Mouse (Mus musculus) thymus, adult 2 months (tissue): Measurements from ENCODE around the gene Aco1. TPM values are rescaled to one million over a fixed set of nuclear protein-coding genes. Genes with fewer than 3 reads are reported as not detected.

Experiments
- DNase-seq: peaks from one replicate; pipeline ENCODE4 v3.0.0; 2021
- H3K27ac ChIP-seq: fragments of 200-500 bp; 2 replicates; pipeline ENCODE4 v1.5.1; 2012; ENCODE audit warnings: low read length, control low read depth; ENCODE audit not compliant: control insufficient read depth, insufficient read depth
- H3K27me3 ChIP-seq: fragments of 200-500 bp; 2 replicates; pipeline ENCODE4 v1.6.1; 2012; ENCODE audit warnings: mild to moderate bottlenecking, low read length, moderate library complexity, mixed read lengths; ENCODE audit not compliant: control insufficient read depth, insufficient read depth
- H3K36me3 ChIP-seq: fragments of 200-500 bp; 2 replicates; pipeline ENCODE4 v1.6.1; 2012; ENCODE audit warnings: mild to moderate bottlenecking, low read length, moderate library complexity; ENCODE audit not compliant: control insufficient read depth, insufficient read depth
- H3K4me1 ChIP-seq: fragments of 200-500 bp; replicated peaks from 2 replicates; pipeline ENCODE4 v1.6.1; 2012; ENCODE audit warnings: low read length; ENCODE audit not compliant: control insufficient read depth, insufficient read depth
- H3K4me3 ChIP-seq: fragments of 200-500 bp; 2 replicates; pipeline ENCODE4 v1.5.1; 2012; ENCODE audit warnings: mild to moderate bottlenecking, low read length, control low read depth, moderate library complexity; ENCODE audit not compliant: control insufficient read depth, insufficient read depth
- CTCF ChIP-seq: fragments of 200-500 bp; IDR thresholded peaks from 2 replicates; pipeline ENCODE4 v1.5.1; 2012; ENCODE audit warnings: mild to moderate bottlenecking, control low read depth, low read length, moderate library complexity, borderline replicate concordance; ENCODE audit not compliant: control insufficient read depth, poor library complexity, insufficient read depth; ENCODE audit errors: extremely low read depth
- POLR2A ChIP-seq: fragments of 200-500 bp; IDR thresholded peaks from 2 replicates; pipeline ENCODE4 v1.6.1; 2012; ENCODE audit warnings: mild to moderate bottlenecking, low read length, control low read depth, moderate library complexity; ENCODE audit not compliant: control insufficient read depth, poor library complexity, insufficient read depth; ENCODE audit errors: extremely low read depth
- WGBS: fragments of 180-500 bp; shearing (Covaris S2); methylation state at CpG from one replicate; pipeline ENCODE4 v1.1.7; 2018; 5-methylcytosine and 5-hydroxymethylcytosine counted together
- polyA plus RNA-seq: library from polyadenylated mRNA; depleted of rRNA; stranded (reverse); fragments of >200 nt; gene quantifications from 2 replicates; pipeline ENCODE4 v1.2.3, GENCODE M21; 2012

The Aco1 gene
- polyA plus RNA-seq, 1 experiment, result 28.2 TPM

DNA sequence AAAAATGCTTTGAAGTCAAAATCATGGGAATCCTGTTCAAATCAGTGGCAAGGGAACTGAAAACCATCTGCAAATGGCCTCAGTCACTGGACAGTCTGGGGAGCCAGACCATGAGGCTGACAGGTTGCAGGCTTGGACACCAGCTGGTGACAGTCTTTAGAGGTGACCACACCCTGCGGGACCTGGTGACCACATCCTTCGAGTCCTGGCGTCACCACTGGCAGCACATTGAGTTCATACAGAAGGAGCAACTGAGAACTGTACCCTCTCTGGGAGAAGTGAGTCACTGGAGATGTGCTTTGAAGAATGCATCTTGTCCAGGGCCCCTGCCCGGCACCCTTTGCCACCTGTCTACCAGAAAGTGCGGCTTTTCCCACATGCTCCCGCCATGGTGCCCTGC, 86.8 kb downstream of the Aco1 start:
- no peak for DNase-seq
- no peak overlapping the region for H3K4me3 ChIP-seq
- H3K27me3 ChIP-seq, result no peaks in the 10 kb centered on the region
- 91% methylated on average over 6 of the region's 6 CpGs for WGBS
- no peaks in the 10 kb centered on the region for H3K4me1 ChIP-seq
- no peak overlapping the region for H3K27ac ChIP-seq
- TF ChIP-seq CTCF, result no peak
- TF ChIP-seq POLR2A, result no peak
- H3K36me3 ChIP-seq, result peaks cover 16% of the 10 kb centered on the region

DNA sequence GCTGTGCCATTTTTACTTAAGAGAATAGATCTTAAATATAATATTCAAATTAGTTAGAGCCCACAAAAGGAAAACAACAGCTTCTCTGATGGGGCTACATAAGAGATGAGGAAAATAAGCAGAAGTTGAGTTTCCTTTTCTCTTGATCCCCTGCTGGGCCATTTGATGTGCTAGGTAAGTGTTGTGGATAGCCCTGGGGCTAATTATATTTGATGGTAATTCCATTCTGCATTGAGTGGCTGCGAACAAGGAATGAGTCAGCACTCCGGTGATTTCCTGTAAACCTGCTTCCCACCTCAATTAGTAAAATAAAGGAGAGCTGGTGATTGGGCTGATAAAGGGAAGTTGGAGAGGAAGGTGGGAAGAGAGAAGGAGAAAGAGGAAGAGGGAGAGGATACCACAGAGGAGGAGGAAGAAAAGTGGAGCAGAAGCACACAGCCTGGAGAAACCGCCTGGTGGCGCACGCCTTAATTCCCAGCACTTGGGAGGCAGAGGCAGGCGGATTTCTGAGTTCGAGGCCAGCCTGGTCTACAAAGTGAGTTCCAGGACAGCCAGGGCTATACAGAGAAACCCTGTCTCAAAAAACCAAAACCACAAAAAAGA, 90.3 kb downstream of the Aco1 start:
- TF ChIP-seq POLR2A (no peak), CTCF (no peak)
- no peak overlapping the region for H3K4me3 ChIP-seq
- WGBS, result 80% methylated on average over 7 of the region's 7 CpGs
- peaks cover 3% of the 10 kb centered on the region for H3K4me1 ChIP-seq
- DNase-seq, result no peak
- H3K27ac ChIP-seq, result no peak overlapping the region
- no peaks in the 10 kb centered on the region for H3K27me3 ChIP-seq
- H3K36me3 ChIP-seq, result no peaks in the 10 kb centered on the region; the same call in 1 of the 2 replicates

DNA sequence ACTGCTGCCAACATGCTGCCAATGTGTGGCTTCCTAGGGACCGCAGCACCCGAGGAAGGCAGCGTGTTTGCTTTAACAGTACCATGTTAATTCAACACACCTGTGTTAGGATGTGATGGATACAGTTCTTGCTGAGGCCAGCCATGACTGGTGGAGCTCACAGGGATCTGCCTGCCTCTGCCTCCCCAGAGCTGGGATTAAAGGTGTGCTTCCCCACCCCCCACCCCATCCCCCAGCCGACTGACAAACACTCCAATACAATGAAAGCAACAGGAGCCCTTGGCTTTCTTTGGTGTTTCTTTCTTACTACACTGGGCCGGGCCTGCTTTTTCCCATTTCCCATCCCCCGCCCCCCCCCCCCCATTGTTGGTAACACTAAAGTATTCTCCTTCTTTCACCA, 91.4 kb downstream of the Aco1 start:
- Histone ChIP-seq H3K27me3 (no peaks in the 10 kb centered on the region), H3K4me1 (peaks cover 10% of the 10 kb centered on the region), H3K4me3 (no peak overlapping the region), H3K36me3 (no peaks in the 10 kb centered on the region; the same call in 1 of the 2 replicates), H3K27ac (no peak overlapping the region)
- DNase-seq, result no peak
- no peak for TF ChIP-seq CTCF
- TF ChIP-seq POLR2A, result no peak
- 90% methylated on average over 6 of the region's 6 CpGs for WGBS

DNA sequence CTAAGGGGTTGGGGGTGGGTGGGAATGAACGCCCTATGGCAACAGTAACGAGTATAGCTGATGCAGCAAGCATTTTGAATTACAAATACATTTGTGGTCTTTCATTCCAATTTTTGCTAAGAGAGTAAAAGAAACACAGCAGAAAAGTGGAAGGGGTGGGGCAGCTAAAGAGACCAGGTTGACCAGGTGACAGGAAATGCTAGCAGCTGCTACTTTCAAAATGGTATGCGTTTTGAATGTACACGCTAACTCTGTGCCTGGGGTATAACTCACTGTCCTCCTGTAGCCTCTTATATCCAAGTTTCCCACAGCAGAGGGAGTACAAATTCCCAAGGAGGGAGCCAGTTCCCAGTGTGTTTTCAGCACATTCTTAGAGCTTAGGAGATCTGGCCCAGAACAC, 93.9 kb downstream of the Aco1 start:
- TF ChIP-seq POLR2A (no peak), CTCF (no peak)
- Histone ChIP-seq H3K27ac (no peak overlapping the region; the same call in 1 of the 2 replicates), H3K27me3 (no peaks in the 10 kb centered on the region), H3K4me3 (no peak overlapping the region), H3K4me1 (peaks cover 16% of the 10 kb centered on the region), H3K36me3 (no peaks in the 10 kb centered on the region; the same call in 1 of the 2 replicates)
- 46% methylated on average over 4 of the region's 4 CpGs for WGBS
- peak; percentile 14 for DNase-seq

DNA sequence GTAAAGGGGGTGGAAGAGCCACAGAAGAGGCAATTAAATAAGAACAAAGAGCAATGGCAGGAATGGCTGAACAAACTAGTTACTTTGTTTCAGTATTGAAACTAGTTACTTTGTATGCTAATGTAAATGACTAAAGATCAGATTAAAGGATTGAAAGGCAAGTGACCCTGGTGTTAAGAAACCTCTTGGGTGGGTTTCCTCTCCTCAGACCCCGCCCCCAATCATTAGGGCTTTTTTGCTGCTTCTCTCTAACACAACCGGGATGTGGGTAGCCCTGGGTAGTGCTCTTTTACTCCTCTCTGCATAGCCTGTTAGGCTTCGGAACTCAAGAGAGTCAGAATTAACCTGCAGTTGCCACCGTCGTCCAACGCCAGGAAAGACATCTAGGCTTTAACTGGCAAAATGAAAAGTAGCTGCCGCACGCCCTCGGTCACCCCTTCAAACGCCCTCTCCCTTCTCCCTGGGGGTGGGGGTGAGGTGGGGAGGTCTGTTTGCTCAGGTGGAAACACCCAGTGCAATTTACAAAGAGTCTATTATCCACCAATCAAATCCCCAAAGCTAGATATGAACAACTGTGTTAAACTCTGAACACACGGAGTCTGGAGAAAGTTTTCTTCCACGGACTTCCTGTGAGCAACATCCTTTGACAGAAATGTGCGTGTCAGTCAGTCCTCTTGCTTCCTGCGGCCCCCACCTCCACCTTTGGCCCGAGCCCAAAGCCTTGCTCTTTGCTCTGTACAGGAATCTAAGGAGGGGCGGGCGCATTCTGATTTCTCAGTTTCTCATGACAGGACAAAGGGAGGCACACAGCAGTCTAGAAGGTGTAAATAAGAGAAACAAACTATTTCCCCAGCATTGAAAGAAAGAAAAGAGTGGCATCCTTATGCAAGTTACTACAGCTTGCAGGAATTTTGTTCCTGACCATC, 95.9 kb downstream of the Aco1 start:
- H3K27me3 ChIP-seq, result no peaks in the 10 kb centered on the region
- peak; percentile 65 for DNase-seq
- H3K4me1 ChIP-seq, result peaks cover 16% of the 10 kb centered on the region
- WGBS, result under 1% methylated on average over 17 of the region's 17 CpGs
- no peaks in the 10 kb centered on the region; the same call in 1 of the 2 replicates for H3K36me3 ChIP-seq
- H3K4me3 ChIP-seq, result peak overlapping the region; percentile 71
- TF ChIP-seq CTCF (no peak), POLR2A (no peak)
- H3K27ac ChIP-seq, result peak overlapping the region; percentile 99

DNA sequence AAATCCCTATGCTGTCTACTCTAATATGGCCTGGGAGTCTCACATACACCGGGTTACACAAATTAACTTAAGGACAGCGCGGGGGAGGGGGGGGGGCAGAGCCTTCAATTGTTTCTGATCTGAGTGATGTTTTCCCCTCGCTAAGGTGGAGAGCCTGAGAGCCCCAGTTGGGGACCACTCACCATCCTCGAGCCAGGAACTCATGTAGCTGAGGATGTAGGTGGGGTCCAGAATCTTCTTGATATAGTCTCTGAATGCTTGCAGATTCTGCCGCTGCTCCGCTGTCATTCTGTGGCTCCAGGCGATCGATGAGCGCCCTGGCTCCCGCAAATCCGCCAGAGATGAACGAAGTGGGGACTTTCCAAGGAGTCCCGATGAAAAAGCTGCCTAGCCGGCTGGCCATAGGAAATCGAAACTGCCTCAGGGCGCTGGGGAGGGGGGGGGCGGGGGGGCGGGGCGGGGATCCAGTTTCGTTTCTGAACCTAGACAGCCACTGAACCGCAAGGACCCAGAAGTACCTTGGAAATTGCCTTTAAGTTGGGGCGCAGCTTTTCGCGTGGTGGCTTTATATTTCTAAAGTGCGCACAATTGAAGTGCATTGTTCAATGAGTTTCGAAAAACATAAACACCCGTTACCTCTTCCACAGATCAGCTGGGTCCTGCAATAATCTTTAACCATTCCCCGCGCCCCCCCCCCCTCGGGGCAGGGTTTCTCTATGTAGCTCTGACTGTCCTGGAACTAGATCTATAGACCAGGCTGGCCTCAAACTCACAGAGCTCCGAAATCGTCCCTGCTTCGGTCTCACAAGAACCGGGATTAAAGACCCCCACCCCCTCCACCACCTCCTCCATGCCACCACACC, 96.8 kb downstream of the Aco1 start, which contains the start of gene Ddx58:
Gene Ddx58 (minus strand): TSS at position 420 of the 863 bp plus-strand sequence.
- TF ChIP-seq CTCF, result no peak
- no peak for TF ChIP-seq POLR2A
- Histone ChIP-seq H3K4me1 (peaks cover 18% of the 10 kb centered on the region), H3K27me3 (no peaks in the 10 kb centered on the region), H3K36me3 (no peaks in the 10 kb centered on the region; the same call in 1 of the 2 replicates), H3K27ac (peak within 1 kb of the TSS; percentile 99), H3K4me3 (peak within 1 kb of the TSS; percentile 71)
- peak; percentile 40 for DNase-seq
- 2% methylated on average over 35 of the region's 35 CpGs for WGBS

DNA sequence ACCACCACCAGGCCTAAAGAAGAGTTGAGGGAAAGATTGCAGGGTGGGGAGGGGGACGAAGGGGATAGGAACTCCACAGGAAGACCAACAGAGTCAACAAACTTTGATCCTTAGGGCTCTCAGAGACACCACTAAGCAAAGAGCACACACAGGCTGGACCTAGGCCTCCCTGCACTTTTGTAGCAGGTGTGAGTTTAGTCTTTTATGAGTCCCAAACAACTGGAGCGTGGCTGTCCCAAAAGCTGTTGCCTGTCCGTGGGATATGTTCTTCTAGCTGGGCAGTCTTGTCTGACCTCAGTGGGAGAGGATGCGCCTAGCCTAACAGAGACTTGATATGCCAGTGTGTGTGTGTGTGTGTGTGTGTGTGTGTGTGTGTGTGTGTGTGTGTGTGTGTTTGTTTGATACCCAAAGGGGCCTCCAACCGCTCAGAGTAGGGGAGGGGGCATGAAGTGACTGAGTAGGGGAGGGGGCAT, 97.4 kb downstream of the Aco1 start:
- Histone ChIP-seq H3K27ac (peak overlapping the region; percentile 12; the same call in 1 of the 2 replicates), H3K27me3 (no peaks in the 10 kb centered on the region), H3K4me3 (peak overlapping the region; percentile 71), H3K4me1 (peaks cover 18% of the 10 kb centered on the region), H3K36me3 (no peaks in the 10 kb centered on the region)
- DNase-seq, result no peak
- WGBS, result 57% methylated on average over 5 of the region's 5 CpGs
- TF ChIP-seq POLR2A, result no peak
- no peak for TF ChIP-seq CTCF
